Mouse (Mus musculus) layer of hippocampus, adult 11-12 months (tissue): ENCODE measurements around the gene Syce1l.

ENCODE experiments used
- DNase-seq: peaks from one replicate; pipeline ENCODE4 v3.0.0; 2022; ENCODE audit warnings: low spot score

Syce1l gene

DNA sequence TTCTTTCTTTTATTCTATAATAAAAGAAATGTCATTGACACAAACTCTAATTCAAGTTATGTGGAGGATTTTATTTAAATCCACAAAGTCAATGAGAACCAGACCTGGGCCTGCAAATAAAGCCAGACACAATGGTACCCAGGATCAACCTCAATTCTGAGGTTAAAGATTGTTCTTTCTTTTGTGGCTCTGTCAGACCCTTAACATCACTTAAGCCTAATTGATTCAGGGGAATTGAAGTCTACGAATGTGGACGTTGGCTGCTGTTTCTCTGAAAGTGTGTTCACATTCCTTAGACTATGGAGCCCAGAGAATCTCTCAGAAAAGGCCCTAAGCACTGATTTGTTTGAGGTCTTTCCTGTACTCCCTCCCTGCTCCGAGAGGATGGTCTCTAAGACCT lies 30.3 kb downstream of the Syce1l start:
- no peak for DNase-seq

DNA sequence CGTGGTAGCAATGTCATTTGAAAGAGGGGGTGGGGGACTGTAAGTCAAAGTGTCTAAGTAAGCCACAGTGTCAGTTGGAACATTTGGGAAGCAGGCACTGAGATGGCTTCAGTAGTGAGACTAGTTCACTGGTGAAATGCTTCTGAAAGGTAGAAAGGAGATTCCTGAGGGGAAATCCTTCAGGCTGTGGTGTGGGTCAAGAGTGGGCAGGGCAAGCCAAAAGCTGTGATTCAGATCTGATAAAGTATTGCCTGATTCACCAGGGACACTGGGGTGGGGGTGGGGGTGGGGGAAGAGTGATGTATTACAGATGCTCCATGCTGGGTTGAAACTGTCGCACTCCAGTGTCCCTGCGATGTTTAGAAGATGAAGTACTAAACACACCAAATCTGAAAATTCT lies 31.6 kb downstream of the Syce1l start:
- DNase-seq, result no peak

DNA sequence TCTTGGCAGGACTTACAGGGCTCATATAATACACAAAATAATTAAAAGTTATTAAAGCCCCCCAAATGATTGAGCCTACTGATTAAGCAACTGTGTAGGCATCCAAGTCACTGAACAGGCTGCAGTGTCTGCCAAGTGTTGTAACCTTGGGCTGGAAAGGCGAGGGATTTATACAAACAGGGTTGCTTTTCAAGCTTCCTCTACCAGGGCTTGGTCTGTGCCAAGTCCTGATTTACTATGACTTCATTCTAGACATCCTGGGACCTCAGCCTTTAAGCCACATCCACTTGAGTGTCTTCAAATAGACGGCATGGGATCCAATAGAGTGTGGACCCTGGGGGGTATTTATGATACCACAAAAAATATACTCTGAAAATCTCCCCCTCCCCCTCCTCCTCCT lies 32.3 kb downstream of the Syce1l start:
- DNase-seq, result no peak

DNA sequence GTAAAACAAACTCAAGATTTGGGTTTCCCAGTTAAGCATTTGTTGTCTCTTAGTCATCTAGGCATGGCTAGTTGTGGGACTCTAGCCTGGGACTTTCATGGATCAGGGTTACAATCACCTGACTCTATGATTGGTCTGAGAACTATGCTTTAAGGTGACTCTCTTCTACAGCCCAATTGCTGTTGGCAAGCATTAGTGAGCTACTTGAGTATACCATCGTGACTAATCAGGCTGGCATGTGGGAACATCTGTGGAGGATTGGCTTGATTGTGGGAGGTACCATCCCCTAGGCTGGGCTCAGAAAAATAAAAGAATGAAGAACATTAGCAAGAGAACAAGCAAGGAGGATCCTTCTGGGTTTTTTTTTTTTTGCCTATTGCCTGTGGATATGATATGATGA lies 33.8 kb downstream of the Syce1l start:
- no peak for DNase-seq

DNA sequence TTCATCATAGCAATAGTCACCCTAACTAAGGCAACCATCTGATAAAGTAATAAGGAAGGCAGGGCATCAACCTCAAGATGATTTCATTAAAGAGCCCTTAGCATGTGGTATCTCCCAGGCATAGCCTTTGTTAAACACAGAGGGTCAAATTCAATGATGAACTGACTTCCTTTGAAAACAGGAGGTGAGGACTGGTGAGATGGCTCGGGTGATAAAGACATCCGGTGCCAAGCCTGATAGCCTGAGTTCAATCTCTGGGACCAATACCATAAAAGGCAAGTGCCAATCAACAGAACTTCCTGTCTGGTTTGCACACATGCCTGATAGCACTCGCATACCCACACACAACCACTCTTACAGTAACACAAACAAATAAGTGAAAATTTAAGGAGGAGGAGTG lies 36.3 kb downstream of the Syce1l start:
- no peak for DNase-seq

DNA sequence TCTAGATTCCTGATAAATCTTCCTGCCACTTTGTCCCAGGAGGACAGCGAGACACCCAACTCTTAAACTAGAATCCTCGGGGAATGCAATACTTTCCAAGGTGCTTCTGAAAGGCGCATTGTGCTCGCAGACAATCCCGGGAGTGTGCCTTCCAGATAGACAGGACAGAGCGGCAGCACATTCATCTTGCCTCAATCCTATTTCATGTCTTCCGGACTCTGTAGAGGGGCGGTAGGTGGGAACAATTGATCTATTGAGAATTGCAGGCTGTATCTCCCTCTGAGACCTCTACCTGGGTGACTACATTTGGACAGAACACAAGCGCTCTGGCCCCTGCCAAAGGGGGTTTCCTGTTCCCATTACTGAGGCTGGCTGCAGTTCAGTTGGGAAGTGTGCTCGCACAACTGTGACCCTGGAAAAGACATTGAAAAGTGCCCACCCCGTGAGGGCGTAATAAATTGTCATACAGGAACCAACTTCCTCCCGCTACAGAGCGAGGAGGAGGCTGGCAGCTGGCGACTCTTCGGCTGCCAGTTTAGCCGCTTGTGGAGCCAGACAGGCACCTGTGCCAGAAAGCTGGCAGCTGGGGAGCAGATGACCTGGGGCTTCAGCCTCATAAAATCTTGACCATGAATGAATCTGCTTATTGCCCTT lies 45.0 kb downstream of the Syce1l start:
- no peak for DNase-seq

DNA sequence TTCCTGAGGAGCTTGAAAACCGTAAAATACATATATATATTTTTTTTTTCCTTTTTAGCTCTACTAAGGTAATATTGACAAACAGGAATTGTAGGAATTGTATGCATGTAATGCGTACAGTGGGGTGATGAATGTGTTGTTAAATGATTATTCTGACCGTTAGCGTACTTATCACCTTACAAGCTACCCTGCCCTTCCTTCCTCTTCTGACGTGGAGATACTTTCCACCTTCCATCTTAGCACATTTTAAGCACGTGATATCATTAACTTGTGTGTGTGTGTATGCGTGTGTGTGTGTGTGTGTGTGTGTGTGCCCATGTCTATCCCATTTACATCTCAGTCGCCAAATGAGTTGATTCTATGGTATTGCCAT lies 45.5 kb downstream of the Syce1l start:
- no peak for DNase-seq

DNA sequence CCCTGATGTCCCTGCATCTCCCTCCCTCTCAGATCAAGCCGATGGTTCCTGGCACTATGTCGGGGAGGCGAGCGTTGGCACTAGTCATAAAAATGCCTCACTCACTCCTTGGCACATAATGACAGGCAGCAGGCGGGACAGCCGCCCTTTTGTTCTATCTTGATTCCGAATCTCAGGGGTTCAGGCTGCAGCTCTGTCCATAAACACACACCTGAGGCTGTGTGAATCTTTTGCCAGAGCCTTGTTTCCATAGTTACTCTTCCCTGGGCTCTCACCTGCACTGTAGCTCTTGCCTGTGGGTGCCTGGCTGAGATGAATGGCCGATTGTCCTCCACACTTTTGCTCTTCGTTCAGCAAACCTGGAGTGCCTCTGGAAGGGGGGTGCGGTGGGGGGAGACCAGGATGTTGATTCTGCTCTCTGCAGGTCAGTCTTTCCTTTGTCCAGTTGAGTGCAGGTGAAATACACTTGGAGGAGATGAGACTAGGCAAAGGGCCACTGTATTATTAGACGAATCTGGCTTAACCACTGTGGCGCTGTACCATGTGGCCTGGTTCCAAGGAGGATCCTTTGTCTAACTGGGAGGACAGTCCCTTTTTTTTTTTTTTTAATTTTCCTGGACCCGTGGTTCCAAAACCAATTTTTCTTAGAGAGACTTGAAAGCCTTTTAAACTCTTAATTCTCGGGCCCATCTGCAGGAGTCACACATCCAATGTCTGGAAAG lies 48.8 kb downstream of the Syce1l start:
- DNase-seq, result no peak

DNA sequence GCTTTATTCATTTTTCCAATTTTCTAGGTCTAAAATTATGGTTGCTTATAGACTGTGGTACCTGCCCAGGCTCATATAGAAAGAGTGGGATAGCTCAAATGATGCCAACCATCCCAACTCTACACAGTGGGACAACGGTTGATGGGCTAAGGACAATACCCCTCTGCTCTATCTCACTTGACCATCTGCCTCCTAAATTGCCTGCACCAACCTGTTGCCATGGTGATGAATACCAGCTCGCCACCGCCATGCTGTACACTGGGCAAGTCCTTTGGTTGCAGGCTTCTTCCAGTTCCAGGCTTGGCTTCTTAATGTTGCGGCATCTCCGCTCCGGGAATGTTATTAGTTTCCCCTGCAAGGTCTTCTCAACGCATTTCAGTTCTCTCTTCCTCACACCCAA lies 62.0 kb downstream of the Syce1l start:
- DNase-seq, result no peak
